Mouse (Mus musculus) heart, embryonic 14.5 days (tissue): ENCODE measurements around the gene Upf3b. TPM values are rescaled to one million over a fixed set of nuclear protein-coding genes. Genes with fewer than 3 reads are reported as not detected.

ENCODE experiments used
- ATAC-seq: fragments of 200-750 bp; cut with Nextera tagmentation; 2 replicates; pipeline ENCODE4 v1.8.0; 2017; ENCODE audit warnings: low read depth, moderate TSS enrichment; ENCODE audit not compliant: insufficient number of reproducible peaks, insufficient read depth, low FRiP score
- H3K27ac ChIP-seq, 2 experiments: fragments of 200-500 bp in 1 of 2; fragments of 300-500 bp in 1 of 2; sonication (generic) in 1 of 2; replicated peaks in 1 of 2; 2 replicates each; pipeline ENCODE4 v1.5.1; 2012 to 2014; ENCODE audit warnings: low read depth in 2 of 2, low read length in 2 of 2, control low read depth in 1 of 2, mild to moderate bottlenecking in 1 of 2, mixed read lengths in 1 of 2; ENCODE audit not compliant: control insufficient read depth in 1 of 2, insufficient read depth in 1 of 2
- H3K27me3 ChIP-seq: fragments of 300-500 bp; sonication (generic); 2 replicates; pipeline ENCODE4 v1.6.1; 2014; ENCODE audit warnings: mild to moderate bottlenecking, low read length, control low read depth; ENCODE audit not compliant: control insufficient read depth, insufficient read depth
- H3K36me3 ChIP-seq: fragments of 300-500 bp; sonication (generic); 2 replicates; pipeline ENCODE4 v1.6.1; 2014; ENCODE audit warnings: mild to moderate bottlenecking, control low read depth, low read length, mixed read lengths; ENCODE audit not compliant: control insufficient read depth, insufficient read depth
- H3K4me1 ChIP-seq, 2 experiments: fragments of 200-500 bp in 1 of 2; fragments of 300-500 bp in 1 of 2; sonication (generic) in 1 of 2; 2 replicates each; pipeline ENCODE4 v1.6.1; 2012 to 2014; ENCODE audit warnings: low read length in 2 of 2, control low read depth in 1 of 2, mixed read lengths in 1 of 2; ENCODE audit not compliant: control insufficient read depth in 2 of 2, insufficient read depth in 2 of 2
- H3K4me2 ChIP-seq: fragments of 300-500 bp; sonication (generic); 2 replicates; pipeline ENCODE4 v1.6.1; 2014; ENCODE audit warnings: mild to moderate bottlenecking, low read length
- H3K4me3 ChIP-seq, 2 experiments: fragments of 200-500 bp in 1 of 2; fragments of 300-500 bp in 1 of 2; sonication (generic) in 1 of 2; 2 replicates each; pipeline ENCODE4 v1.5.1; 2012 to 2014; ENCODE audit warnings: low read length in 2 of 2, mild to moderate bottlenecking in 2 of 2, control low read depth in 1 of 2, low read depth in 1 of 2, moderate library complexity in 1 of 2; ENCODE audit not compliant: control insufficient read depth in 1 of 2, insufficient read depth in 1 of 2
- H3K9ac ChIP-seq: fragments of 300-500 bp; sonication (generic); 2 replicates; pipeline ENCODE4 v1.6.1; 2014; ENCODE audit warnings: mild to moderate bottlenecking, low read length
- H3K9me3 ChIP-seq: fragments of 300-500 bp; sonication (generic); 2 replicates; pipeline ENCODE4 v1.6.1; 2016; ENCODE audit warnings: low read length, control low read depth; ENCODE audit not compliant: control insufficient read depth
- WGBS: fragments of 180-500 bp; shearing (Covaris S2); extraction: QIAGEN DNeasy Blood & Tissue Kit; methylation state at CpG from one replicate; pipeline ENCODE4 v1.1.7; 2014; 5-methylcytosine and 5-hydroxymethylcytosine counted together
- polyA plus RNA-seq: library from polyadenylated mRNA; unstranded; fragments of >200 nt; fragmentation: Nextera tagmentation; extraction: Ambion mirVana; gene quantifications from 2 replicates; pipeline ENCODE4 v1.2.1, GENCODE M21; 2014

The Upf3b gene
- polyA plus RNA-seq, 1 experiment from 2014 or later = 14.3 TPM

DNA sequence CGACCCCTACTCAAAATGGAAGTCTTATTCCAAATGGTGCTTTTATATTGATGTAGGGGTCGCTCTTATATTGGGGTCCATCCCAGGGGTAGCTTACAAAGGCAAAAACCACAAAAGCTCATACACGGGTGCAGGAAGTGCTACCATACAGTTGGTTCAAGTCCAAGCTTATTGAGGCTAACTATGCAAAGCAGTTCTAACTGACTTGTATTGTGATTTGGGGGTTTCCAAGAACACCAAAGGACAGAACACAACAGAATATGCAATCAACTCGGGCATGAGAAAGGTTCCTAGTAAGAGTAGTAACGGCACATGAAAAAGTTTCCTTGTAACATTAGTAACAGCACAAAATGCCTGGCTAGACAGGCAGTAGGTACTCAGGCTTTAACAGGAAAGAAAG lies 10.1 kb upstream of the Upf3b start:
- H3K4me3 ChIP-seq = no peak overlapping the region
- H3K4me1 ChIP-seq = no peaks in the 10 kb centered on the region
- H3K4me2 ChIP-seq = no peak overlapping the region
- 59% methylated on average over 5 of the region's 5 CpGs for WGBS
- no peaks in the 10 kb centered on the region for H3K9me3 ChIP-seq
- ATAC-seq = no peak
- H3K36me3 ChIP-seq = no peaks in the 10 kb centered on the region
- H3K27me3 ChIP-seq = no peaks in the 10 kb centered on the region
- no peak overlapping the region for H3K27ac ChIP-seq
- no peak overlapping the region for H3K9ac ChIP-seq

DNA sequence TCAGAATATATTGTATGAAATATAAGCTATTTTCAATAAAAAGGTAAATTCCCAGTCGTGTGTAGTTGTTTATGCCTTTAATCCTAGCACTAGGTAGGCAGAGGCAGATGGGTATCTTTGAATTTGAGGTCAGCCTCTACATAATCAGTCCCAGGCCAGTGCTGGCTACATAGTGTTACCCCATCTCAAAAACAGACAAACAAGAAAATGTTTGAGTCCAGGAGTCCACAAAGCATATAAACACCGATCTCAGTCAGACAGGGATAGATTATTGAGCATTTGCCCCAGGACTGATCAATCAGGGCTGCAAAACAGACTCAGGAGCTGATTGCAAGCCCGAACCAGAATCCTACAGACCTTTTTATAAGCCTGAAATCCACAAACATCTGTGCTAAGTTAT lies 9.5 kb upstream of the Upf3b start:
- WGBS = 55% methylated on average over 3 of the region's 3 CpGs
- Histone ChIP-seq H3K9me3 (no peaks in the 10 kb centered on the region), H3K36me3 (no peaks in the 10 kb centered on the region), H3K4me2 (no peak overlapping the region), H3K27me3 (no peaks in the 10 kb centered on the region), H3K4me3 (no peak overlapping the region), H3K27ac (no peak overlapping the region), H3K4me1 (no peaks in the 10 kb centered on the region), H3K9ac (no peak overlapping the region)
- ATAC-seq = no peak

DNA sequence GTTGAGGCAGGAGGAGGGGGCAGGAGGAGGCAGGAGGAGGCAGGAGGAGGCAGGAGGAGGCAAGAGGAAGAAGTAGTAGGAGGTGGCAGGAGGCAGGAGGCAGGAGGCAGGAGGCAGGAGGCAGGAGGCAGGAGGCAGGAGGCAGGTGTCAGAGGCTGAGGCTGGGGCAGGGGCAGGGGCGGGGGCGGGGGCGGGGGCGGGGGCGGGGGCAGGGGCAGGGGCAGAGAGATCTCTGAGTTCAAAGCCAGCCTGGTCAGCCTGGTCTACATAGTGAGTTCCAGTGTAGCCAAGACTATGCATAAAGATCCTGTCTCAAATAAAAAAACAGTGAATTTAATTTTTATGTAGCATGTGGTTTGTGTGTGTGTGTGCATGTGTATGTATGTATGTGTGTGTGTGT lies 7.0 kb upstream of the Upf3b start:
- H3K27ac ChIP-seq = no peak overlapping the region
- no peaks in the 10 kb centered on the region for H3K9me3 ChIP-seq
- no peaks in the 10 kb centered on the region for H3K27me3 ChIP-seq
- H3K4me2 ChIP-seq = no peak overlapping the region
- H3K9ac ChIP-seq = no peak overlapping the region
- WGBS = no CpG with 5 or more reads among the region's 5 CpGs
- H3K4me3 ChIP-seq = no peak overlapping the region
- H3K4me1 ChIP-seq = no peaks in the 10 kb centered on the region
- no peak for ATAC-seq
- H3K36me3 ChIP-seq = no peaks in the 10 kb centered on the region

DNA sequence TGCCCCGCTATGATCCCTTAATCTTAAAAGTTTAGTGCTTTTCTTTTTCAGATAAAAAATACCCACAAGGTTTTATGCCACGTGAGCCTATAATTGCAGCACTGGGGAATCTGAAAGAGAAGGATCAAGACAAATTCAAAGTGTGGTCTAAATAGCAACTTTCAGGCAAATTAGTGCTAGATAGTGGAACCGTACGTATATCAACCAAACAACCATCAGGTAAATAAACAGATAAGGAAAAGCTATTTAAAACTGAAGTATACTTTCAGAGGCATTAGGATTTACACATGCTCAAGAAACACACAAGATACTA lies 715 bp upstream of the Upf3b start:
- ATAC-seq = no peak
- no peak overlapping the region for H3K4me3 ChIP-seq
- H3K4me2 ChIP-seq = 0 out of 2 replicates have a peak overlapping the region, but pooled peaks have one; percentile 4
- 70% methylated on average over 4 of the region's 4 CpGs for WGBS
- no peaks in the 10 kb centered on the region for H3K27me3 ChIP-seq
- H3K9me3 ChIP-seq = no peaks in the 10 kb centered on the region
- no peak overlapping the region for H3K9ac ChIP-seq
- H3K36me3 ChIP-seq = no peaks in the 10 kb centered on the region
- H3K27ac ChIP-seq = no peak overlapping the region
- peaks cover 0 to 5% of the 10 kb centered on the region in 2 experiments; a peak in 1 of 4 replicates for H3K4me1 ChIP-seq

DNA sequence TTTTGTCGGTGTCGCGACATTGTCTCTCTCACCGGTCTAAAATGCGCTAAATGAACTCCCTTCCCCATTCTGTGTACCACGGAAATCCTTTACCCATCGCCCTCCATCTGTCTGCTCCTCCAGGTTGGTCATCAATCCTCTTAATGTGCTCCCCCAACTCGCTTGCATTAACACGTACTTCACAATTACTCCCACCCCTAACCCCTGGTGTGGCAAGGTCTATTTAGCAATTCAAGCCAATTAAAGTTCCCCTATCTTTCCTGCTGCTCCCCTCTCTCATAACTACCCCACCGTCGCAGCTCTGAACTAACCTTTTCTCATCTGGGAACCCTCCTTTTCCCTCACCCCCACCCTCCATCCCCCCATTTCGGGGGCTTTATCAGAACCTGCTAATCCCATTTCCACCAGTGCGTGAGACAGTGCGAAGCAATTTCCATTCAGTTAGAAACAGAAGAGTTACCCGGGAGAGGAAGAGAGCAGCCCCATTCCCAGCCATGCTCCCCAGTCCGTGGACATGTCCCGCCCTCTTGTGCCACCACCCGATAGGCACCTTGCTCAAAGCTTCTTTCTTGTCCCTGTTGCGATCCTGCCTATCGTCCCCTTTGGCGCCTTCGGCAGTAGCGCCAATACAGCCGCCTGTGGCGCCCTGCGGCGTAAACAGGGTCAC lies 463 bp downstream of the Upf3b start:
- WGBS = 16% methylated on average over 27 of the region's 27 CpGs
- Histone ChIP-seq H3K4me2 (peak overlapping the region; percentile 75), H3K36me3 (no peaks in the 10 kb centered on the region)

DNA sequence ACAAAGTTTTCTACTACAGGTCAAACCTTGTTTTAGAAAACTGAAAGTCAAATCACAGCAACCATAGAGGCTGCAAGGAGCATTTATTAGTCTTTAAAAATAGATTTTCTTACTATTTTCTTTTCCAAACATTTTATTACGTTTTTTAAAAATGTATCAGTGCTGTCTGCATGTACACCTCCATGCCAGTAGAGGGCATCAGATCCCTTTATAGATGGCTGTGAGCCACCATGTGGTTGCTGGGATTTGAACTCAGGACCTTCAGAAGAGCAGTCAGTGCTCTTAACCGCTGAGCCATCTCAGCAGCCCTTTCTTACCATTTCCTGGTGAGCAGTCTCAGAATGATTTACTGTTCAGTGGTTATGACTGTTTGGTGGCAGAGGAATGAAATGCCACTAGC lies 6.3 kb downstream of the Upf3b start:
- Histone ChIP-seq H3K4me1 (peaks cover 0 to under 1% of the 10 kb centered on the region in 2 experiments; a peak in 1 of 4 replicates), H3K27me3 (no peaks in the 10 kb centered on the region), H3K27ac (no peak overlapping the region), H3K4me2 (no peak overlapping the region), H3K9me3 (no peaks in the 10 kb centered on the region), H3K9ac (no peak overlapping the region), H3K4me3 (no peak overlapping the region), H3K36me3 (peaks cover 22% of the 10 kb centered on the region)
- ATAC-seq = no peak
- 73% methylated on average over 2 of the region's 2 CpGs for WGBS

More for the DNA sequence above, 463 bp downstream of the Upf3b start:
- H3K9me3 ChIP-seq = no peaks in the 10 kb centered on the region
- peak overlapping the region; percentile 49 to 88 for H3K4me3 ChIP-seq
- peaks cover 0 to 5% of the 10 kb centered on the region in 2 experiments; a peak in 1 of 4 replicates for H3K4me1 ChIP-seq
- peak; percentile 57 for ATAC-seq
- H3K27ac ChIP-seq = peak overlapping the region; percentile 85 to 96
- no peaks in the 10 kb centered on the region for H3K27me3 ChIP-seq
- H3K9ac ChIP-seq = peak overlapping the region; percentile 75

DNA sequence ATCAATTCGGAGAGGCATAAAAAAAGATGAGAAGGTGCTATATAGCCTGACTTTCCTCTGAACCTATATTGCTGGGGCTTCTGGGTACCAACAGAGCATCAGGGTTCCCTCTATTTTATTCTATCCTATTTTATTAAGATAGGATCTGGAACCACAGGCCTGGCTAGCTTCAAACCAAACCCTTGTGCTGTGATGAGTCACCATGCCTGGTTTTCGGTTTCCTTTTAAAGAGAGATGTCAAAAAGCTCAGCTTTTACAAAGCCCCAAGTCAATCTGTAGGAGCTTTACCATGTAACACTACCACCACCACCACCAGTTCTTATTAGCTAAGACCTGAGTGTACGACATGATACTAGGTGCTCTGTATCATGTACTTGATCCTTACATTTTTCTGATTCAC lies 11.4 kb downstream of the Upf3b start:
- no peak overlapping the region for H3K9ac ChIP-seq
- no peak overlapping the region for H3K27ac ChIP-seq
- H3K9me3 ChIP-seq = no peaks in the 10 kb centered on the region
- H3K4me3 ChIP-seq = no peak overlapping the region
- no peak for ATAC-seq
- 90% methylated on average over 3 of the region's 3 CpGs for WGBS
- H3K4me1 ChIP-seq = no peaks in the 10 kb centered on the region
- peaks cover 52% of the 10 kb centered on the region for H3K36me3 ChIP-seq
- H3K4me2 ChIP-seq = no peak overlapping the region
- H3K27me3 ChIP-seq = no peaks in the 10 kb centered on the region
